Mouse (Mus musculus) G1E-ER4 (cell line): Measurements from ENCODE around the gene Far1. TPM values are rescaled to one million over a fixed set of nuclear protein-coding genes. Genes with fewer than 3 reads are reported as not detected.

Experiments
- GATA1 ChIP-seq: IDR thresholded peaks from one replicate; pipeline ENCODE4 v1.8.0; 2012; ENCODE audit warnings: low read length, inconsistent platforms
- polyA plus RNA-seq: library from polyadenylated mRNA; stranded (reverse); fragments of >175 nt; gene quantifications from 2 replicates; pipeline ENCODE4 v1.2.3, GENCODE M21; 2012

Far1 gene
- polyA plus RNA-seq, 1 experiment, result 5.2 TPM

DNA sequence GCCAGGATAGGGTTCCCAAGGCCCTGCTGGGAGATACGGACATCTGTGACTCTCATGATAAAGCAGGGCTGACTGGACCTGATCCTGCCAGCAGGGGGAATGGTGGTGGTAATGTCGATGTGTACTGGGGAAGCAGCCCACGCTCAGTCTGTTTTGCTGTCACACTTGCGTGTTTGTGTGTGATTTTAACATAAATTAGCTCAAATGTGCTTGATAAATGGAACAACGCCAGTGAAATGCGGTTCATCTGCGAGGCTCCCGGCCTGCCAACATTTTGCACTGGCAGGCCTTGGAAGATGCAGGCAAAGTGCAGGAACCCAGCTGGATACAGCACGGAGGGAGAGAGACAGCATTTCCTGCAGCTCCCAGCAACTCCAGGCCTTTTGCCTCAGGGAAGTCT is 94.3 kb downstream of the Far1 start:
- no peak for TF ChIP-seq GATA1

DNA sequence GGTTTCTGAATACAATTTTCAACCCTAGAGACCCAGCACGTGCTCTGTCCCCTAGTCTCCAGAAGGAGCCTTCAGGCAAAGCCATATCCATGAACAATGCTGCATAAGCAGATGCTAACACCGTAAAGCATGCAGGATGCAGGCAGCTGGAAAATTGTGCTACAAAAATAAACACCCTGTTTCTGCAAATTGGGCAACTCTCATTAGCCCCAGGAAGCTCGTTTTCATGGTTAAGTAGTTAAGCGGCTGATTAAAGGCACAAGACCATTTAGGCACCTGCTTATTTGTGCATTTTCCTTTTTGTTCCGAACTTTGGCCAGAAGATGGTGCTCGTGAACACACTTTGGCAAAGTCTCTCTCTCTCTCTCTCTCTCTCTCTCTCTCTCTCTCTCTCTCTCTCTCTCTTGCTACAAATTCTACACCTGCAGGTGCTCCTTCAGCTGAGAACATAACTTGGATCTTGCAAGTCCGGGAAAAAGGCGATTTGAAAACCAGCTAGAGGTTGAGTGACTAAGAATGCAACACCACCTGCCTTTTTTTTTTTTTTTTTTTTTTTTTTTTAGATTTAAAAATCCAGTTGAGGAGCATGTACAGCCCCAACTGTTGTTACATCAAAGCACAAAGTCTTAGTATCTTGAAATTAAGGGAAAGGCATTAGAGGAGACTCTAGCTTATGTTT is 95.5 kb downstream of the Far1 start:
- no peak for TF ChIP-seq GATA1

DNA sequence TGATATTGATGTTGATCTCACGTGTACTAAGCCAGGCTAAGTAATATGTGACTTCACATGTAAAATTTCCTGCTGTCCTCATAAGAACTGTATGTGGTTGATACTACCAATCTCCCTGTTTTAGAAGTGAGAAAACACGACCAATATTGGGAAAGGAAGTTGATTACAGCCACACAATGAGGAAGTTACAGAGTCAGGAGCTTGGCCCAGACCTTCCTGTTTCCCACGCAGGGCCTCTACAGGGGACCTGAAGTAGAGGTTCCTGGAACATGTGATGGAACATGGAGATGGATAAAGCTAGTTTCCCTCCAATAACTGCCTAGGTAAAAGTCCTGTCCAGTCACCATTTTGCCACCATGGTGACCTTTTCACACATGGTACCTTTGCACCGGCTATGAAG is 99.0 kb downstream of the Far1 start:
- TF ChIP-seq GATA1, result no peak

DNA sequence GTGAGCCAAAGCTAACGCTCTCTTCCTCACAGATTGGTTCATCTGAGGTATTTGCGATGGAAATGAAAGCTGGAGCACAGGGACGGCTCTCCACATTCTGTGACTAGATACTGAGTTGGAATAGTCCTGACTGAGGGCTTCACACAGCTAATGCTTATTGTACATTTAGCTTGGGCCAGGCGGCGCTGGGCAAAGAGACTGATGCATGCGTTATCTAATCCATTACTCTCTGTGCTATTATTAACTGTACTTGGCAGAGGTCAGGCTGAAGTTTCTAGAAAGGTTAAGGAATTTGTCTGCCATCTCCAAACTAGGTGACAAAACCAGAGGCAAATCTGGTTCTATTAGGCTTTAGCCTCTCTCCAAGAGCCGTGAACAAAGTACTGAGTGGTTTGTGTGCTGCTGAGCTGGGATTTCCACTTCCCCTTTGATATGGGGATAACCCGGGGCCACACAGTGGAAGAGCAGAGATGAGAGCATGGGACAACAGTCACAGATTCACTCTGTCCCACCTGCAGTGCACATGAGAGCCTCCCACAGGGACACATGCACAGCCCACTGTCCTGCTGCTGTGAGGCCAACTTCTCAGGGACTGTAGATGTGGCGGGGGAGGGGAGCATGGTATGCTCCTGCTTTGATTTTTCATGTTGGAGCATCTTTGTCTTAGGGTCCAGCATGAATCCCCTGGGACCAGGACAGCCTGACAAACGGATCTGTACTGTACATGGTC is 100.7 kb downstream of the Far1 start:
- no peak for TF ChIP-seq GATA1

DNA sequence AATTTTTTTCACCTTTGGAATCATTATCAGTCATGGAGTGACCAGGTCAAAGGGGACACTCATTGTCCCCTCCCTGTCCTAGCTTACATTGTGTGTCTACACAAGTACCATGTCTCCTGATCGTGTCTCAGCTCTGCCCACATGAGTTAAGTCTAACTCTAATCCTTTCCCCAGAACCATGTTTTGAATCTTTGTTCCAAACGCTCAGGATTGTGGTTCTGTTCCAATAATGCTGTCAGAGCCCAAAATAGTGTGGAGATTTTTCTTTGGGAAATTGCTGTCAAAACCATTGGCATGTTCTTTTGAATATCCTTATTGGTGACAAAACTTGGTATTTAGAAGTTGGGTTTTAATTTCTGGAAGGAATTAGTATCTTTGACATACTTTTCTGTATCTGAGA is 105.5 kb downstream of the Far1 start:
- TF ChIP-seq GATA1, result no peak

DNA sequence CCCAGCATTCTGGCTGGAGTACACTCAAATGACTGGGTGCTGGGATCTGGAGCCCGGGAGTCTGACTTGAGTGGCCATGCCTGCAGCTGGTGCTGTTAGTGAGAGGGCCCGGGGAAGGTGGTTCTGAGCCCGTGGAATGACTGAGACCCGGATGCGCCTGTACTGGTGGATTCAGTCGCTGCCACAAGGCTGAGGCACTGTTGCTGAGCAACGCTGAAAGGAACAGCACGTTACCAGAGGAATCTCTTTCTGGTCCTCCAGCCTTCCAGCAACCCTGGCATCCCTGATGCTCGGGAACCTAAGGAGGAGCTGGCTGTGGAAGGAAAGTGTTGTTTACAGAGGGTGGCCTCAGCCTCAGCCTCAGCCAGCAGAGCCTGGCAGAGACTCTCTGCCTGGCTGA is 106.1 kb downstream of the Far1 start:
- TF ChIP-seq GATA1, result no peak

Other genes starting within 250 kb of the Far1 start
- gene Btbd10, start 144.4 kb upstream of the Far1 start, polyA plus RNA-seq, result 6.0 and 6.5 TPM in 2 replicates
- gene Pth, start 125.3 kb upstream of the Far1 start, polyA plus RNA-seq, result not detected in 2 replicates